Mouse (Mus musculus) cerebellum, postnatal 4 days (tissue): Measurements from ENCODE around the gene Rangrf.
"Not testable (repeated sequence)": the region's sequence is repeated elsewhere in the genome, so short reads cannot be mapped to it uniquely, and the experiment has no call there.

Experiments used
- DNase-seq, 2 experiments: peaks; one replicate each; pipeline ENCODE4 v3.0.0; 2022; ENCODE audit warnings: low spot score in 2 of 2, mixed read lengths in 1 of 2

The Rangrf gene

GRCm38 (mm10) chr11:68979320-68979733, 4.3 kb upstream of the Rangrf start:
- DNase-seq, result no peak

- no peak for DNase-seq
These were observed 616 bp upstream of the Rangrf start for GRCm38 (mm10) chr11:68975601-68976000.

GRCm38 (mm10) chr11:68974059-68974450, 930 bp downstream of the Rangrf start:
- no peak for DNase-seq

- DNase-seq, result peak in 1 of 2 experiments; percentile 78
These were observed 1.5 kb downstream of the Rangrf start for GRCm38 (mm10) chr11:68973250-68974058.

- no peak for DNase-seq
These were observed 4.8 kb downstream of the Rangrf start for GRCm38 (mm10) chr11:68970232-68970631.

- DNase-seq, result no peak
These were observed 6.2 kb downstream of the Rangrf start for GRCm38 (mm10) chr11:68968752-68969151.

- peak; percentile 77 to 85 for DNase-seq
These were observed 7.4 kb downstream of the Rangrf start, which contains the start of gene Slc25a35 for GRCm38 (mm10) chr11:68967337-68968282. TSS of gene Slc25a35 (plus strand) at chr11:68968131.

- DNase-seq, result no peak
These were observed 8.4 kb downstream of the Rangrf start for GRCm38 (mm10) chr11:68966554-68966953.

GRCm38 (mm10) chr11:68965845-68966244, 9.1 kb downstream of the Rangrf start:
- peak in 1 of 2 experiments; percentile 60 for DNase-seq

- no peak for DNase-seq
These were observed 9.9 kb downstream of the Rangrf start for GRCm38 (mm10) chr11:68965050-68965449.

- no peak for DNase-seq
These were observed 11.6 kb downstream of the Rangrf start for GRCm38 (mm10) chr11:68963405-68963804.

GRCm38 (mm10) chr11:68962159-68962558, 12.8 kb downstream of the Rangrf start:
- DNase-seq, result not testable (repeated sequence)

- DNase-seq, result no peak
These were observed 13.4 kb downstream of the Rangrf start for GRCm38 (mm10) chr11:68961596-68961995.

- DNase-seq, result no peak
These were observed 17.0 kb downstream of the Rangrf start for GRCm38 (mm10) chr11:68957971-68958370.

GRCm38 (mm10) chr11:68957308-68957707, 17.7 kb downstream of the Rangrf start, which contains the start of gene Arhgef15:
TSS of gene Arhgef15 (minus strand) at chr11:68957480.
- DNase-seq, result no peak

GRCm38 (mm10) chr11:68956697-68957096, 18.3 kb downstream of the Rangrf start:
- DNase-seq, result no peak

GRCm38 (mm10) chr11:68956107-68956506, 18.9 kb downstream of the Rangrf start:
- DNase-seq, result no peak

- DNase-seq, result no peak
These were observed 19.5 kb downstream of the Rangrf start for GRCm38 (mm10) chr11:68955473-68955872.

GRCm38 (mm10) chr11:68954408-68954807, 20.6 kb downstream of the Rangrf start:
- no peak for DNase-seq

- no peak for DNase-seq
These were observed 21.1 kb downstream of the Rangrf start for GRCm38 (mm10) chr11:68953903-68954302.

- peak in 1 of 2 experiments; percentile 32 for DNase-seq
These were observed 27.4 kb downstream of the Rangrf start for GRCm38 (mm10) chr11:68947542-68947993.

GRCm38 (mm10) chr11:68946806-68947440, 28.1 kb downstream of the Rangrf start:
- peak in 1 of 2 experiments; percentile 11 for DNase-seq
